Mouse (Mus musculus): ENCODE results near the gene Rbpms2.

GRCm38 (mm10) chr9:65580401-65581256 lies 48.8 kb upstream of the Rbpms2 start:
- TF ChIP-seq CTCF (IDR thresholded peaks at IDR 0.05) (peak; percentile 99), EP300 (IDR thresholded peaks at IDR 0.05) (0 out of 2 replicates have a peak, but pooled peaks have one; percentile 0)

Measured in lung, postnatal 0 days (tissue).